Mouse (Mus musculus) limb, embryonic 12.5 days (tissue): ENCODE results near the gene Ypel4. TPM values are rescaled to one million over a fixed set of nuclear protein-coding genes. Genes with fewer than 3 reads are reported as not detected.

ENCODE experiments used
- ATAC-seq: fragments of 200-750 bp; cut with Nextera tagmentation; 2 replicates; pipeline ENCODE4 v1.8.0; 2017; ENCODE audit warnings: low read depth, moderate TSS enrichment; ENCODE audit not compliant: insufficient number of reproducible peaks, insufficient read depth, low FRiP score, low TSS enrichment
- H3K27ac ChIP-seq: fragments of 300-500 bp; sonication (generic); 2 replicates; pipeline ENCODE4 v1.5.1; 2016; ENCODE audit warnings: mild to moderate bottlenecking, moderate library complexity
- H3K27me3 ChIP-seq: fragments of 300-500 bp; sonication (generic); 2 replicates; pipeline ENCODE4 v1.6.1; 2016; ENCODE audit warnings: mild to moderate bottlenecking, moderate library complexity
- H3K36me3 ChIP-seq: fragments of 300-500 bp; sonication (generic); 2 replicates; pipeline ENCODE4 v1.6.1; 2016; ENCODE audit warnings: mild to moderate bottlenecking, moderate library complexity
- H3K4me1 ChIP-seq: fragments of 300-500 bp; sonication (generic); replicated peaks from 2 replicates; pipeline ENCODE4 v1.6.1; 2016
- H3K4me2 ChIP-seq: fragments of 300-500 bp; sonication (generic); 2 replicates; pipeline ENCODE4 v1.6.1; 2016; ENCODE audit warnings: mild to moderate bottlenecking, moderate library complexity
- H3K4me3 ChIP-seq: fragments of 300-500 bp; sonication (generic); replicated peaks from 2 replicates; pipeline ENCODE4 v1.5.1; 2016; ENCODE audit warnings: mild to moderate bottlenecking
- H3K9ac ChIP-seq: fragments of 300-500 bp; sonication (generic); replicated peaks from 2 replicates; pipeline ENCODE4 v1.6.1; 2016; ENCODE audit warnings: mild to moderate bottlenecking, moderate library complexity
- H3K9me3 ChIP-seq: fragments of 300-500 bp; sonication (generic); 2 replicates; pipeline ENCODE4 v1.6.1; 2016; ENCODE audit warnings: mild to moderate bottlenecking, moderate library complexity
- WGBS: fragments of 180-500 bp; shearing (Covaris S2); methylation state at CpG from one replicate; pipeline ENCODE4 v1.1.7; 2016; 5-methylcytosine and 5-hydroxymethylcytosine counted together
- polyA plus RNA-seq: library from polyadenylated mRNA; unstranded; fragments of >200 nt; fragmentation: Nextera tagmentation; extraction: Ambion mirVana; gene quantifications from 2 replicates; pipeline ENCODE4 v1.2.1, GENCODE M21; 2016

Gene Ypel4
- polyA plus RNA-seq, 1 experiment from 2014 or later, result 13.9 TPM

- H3K36me3 ChIP-seq, result peaks cover 23% of the 10 kb centered on the region
- H3K9me3 ChIP-seq, result no peaks in the 10 kb centered on the region
- H3K9ac ChIP-seq, result peak overlapping the region; percentile 99
- peaks cover 61% of the 10 kb centered on the region for H3K4me1 ChIP-seq
- peak overlapping the region; percentile 100 for H3K27ac ChIP-seq
- H3K4me2 ChIP-seq, result peak overlapping the region; percentile 98
- 3% methylated on average over 5 of the region's 5 CpGs for WGBS
- ATAC-seq, result no peak
- peak overlapping the region; percentile 91 for H3K4me3 ChIP-seq
- H3K27me3 ChIP-seq, result no peaks in the 10 kb centered on the region
These were observed 8.1 kb downstream of the Ypel4 start for GRCm38 (mm10) chr2:84741841-84742450.

DNA sequence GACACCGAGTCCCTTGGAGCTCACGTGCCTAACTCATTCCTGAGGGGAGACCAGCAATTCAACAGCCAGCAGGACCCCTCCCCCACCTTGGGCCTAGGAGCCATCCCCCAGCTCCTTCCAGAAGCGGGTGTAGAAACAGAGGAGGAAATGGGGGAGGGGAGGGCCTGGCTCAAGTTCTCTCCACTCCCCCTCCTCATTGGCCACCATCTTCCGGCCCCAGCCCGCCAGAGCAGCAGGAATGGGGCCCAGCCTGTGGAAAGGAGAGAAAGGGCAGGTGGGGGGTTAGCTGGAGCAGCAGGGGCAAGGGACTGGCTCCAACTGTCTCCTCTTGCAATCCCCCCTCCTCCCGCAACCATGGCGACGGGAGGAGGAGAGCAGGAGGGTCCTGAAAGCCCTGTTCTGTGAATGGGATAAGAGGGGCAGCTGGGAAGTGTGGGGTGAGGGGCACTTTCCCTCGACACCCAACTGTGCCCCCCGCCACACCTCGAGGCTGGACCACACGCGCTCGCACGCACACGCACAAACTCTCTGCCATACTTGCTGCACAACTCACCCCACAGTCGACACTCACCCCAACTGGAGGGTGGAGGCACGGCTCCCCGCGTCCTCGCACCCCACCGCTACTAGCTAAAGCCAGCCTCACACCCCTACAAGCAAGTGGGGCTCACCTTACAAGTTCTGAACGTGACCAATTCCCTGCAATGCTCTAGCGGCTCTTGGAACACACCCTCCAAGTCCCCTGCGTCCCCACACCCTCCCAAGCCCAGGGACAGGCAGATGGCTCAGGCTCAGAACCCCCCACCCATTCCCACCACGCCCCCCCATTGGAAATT is 8.8 kb downstream of the Ypel4 start:
- ATAC-seq, result peak; percentile 88
- H3K4me2 ChIP-seq, result peak overlapping the region; percentile 98
- under 1% methylated on average over 25 of the region's 26 CpGs for WGBS
- H3K4me3 ChIP-seq, result peak overlapping the region; percentile 91
- no peaks in the 10 kb centered on the region for H3K9me3 ChIP-seq
- peak overlapping the region; percentile 99 for H3K9ac ChIP-seq
- H3K27ac ChIP-seq, result peak overlapping the region; percentile 100
- H3K27me3 ChIP-seq, result no peaks in the 10 kb centered on the region
- peaks cover 23% of the 10 kb centered on the region for H3K36me3 ChIP-seq
- H3K4me1 ChIP-seq, result peaks cover 54% of the 10 kb centered on the region

GRCm38 (mm10) chr2:84743561-84743960 is 9.7 kb downstream of the Ypel4 start, which contains the start of gene Gm19426:
Gene Gm19426, minus strand, starts transcription at chr2:84743655.
- Histone ChIP-seq H3K4me1 (peaks cover 45% of the 10 kb centered on the region), H3K9ac (peak within 1 kb of the TSS; percentile 99), H3K27ac (peak within 1 kb of the TSS; percentile 100), H3K36me3 (peaks cover 23% of the 10 kb centered on the region), H3K4me3 (peak within 1 kb of the TSS; percentile 91), H3K4me2 (peak within 1 kb of the TSS; percentile 98), H3K27me3 (no peaks in the 10 kb centered on the region), H3K9me3 (no peaks in the 10 kb centered on the region)
- WGBS, result 2% methylated on average over 25 of the region's 25 CpGs
- ATAC-seq, result peak; percentile 84

- ATAC-seq, result peak; percentile 13; the same call in 1 of the 2 replicates
- Histone ChIP-seq H3K36me3 (peaks cover 23% of the 10 kb centered on the region), H3K27ac (peak overlapping the region; percentile 100), H3K9me3 (no peaks in the 10 kb centered on the region), H3K4me3 (peak overlapping the region; percentile 91), H3K27me3 (no peaks in the 10 kb centered on the region), H3K9ac (peak overlapping the region; percentile 99), H3K4me2 (peak overlapping the region; percentile 98), H3K4me1 (peaks cover 39% of the 10 kb centered on the region)
- 0% methylated on average over 10 of the region's 10 CpGs for WGBS
These were observed 10.3 kb downstream of the Ypel4 start for GRCm38 (mm10) chr2:84744126-84744525.

DNA sequence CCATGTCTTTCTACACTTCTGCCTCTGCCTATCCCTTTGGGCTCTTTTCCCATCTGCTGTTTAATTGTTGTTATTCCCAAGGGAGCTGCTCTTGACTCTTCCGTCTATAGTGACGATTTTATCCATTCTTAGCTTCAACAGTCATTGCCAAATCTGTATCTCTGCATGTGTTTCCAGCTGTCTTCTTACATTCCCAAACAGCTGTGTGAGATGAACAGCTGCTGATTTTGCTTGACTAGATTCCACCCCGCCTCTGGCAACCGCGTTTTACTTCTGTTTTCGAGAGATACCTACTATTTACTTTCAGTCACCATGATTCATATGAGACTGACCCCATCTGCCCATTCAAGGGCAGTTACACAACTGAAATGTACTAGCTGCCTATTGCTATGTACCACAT is 16.3 kb downstream of the Ypel4 start:
- Histone ChIP-seq H3K27me3 (no peaks in the 10 kb centered on the region), H3K4me2 (no peak overlapping the region), H3K36me3 (no peaks in the 10 kb centered on the region), H3K9me3 (no peaks in the 10 kb centered on the region), H3K4me3 (no peak overlapping the region), H3K4me1 (no peaks in the 10 kb centered on the region), H3K27ac (no peak overlapping the region), H3K9ac (no peak overlapping the region)
- no peak for ATAC-seq
- 81% methylated on average over 6 of the region's 6 CpGs for WGBS

DNA sequence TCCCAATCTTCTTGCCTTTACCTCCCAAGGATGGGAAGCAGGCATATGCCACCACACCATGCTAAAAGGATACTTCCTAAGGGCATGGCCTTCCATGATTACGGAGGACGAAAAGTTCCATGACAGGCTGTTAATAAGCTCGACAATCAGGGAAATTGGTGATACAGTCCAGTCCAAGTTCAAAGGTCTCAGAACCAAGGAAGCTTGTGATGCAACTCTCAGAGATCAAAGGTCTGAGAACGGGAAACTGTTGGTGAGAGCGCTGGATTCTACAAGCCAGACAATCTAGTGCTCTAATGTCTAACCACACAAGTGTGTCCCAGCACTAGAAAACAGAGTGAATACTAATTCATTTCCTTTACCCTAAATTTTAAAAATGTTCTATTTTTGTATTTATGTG is 22.4 kb downstream of the Ypel4 start:
- H3K9ac ChIP-seq, result no peak overlapping the region
- H3K4me3 ChIP-seq, result no peak overlapping the region
- no peak overlapping the region for H3K27ac ChIP-seq
- ATAC-seq, result no peak
- WGBS, result 64% methylated on average over 5 of the region's 5 CpGs
- no peaks in the 10 kb centered on the region for H3K4me1 ChIP-seq
- no peaks in the 10 kb centered on the region for H3K27me3 ChIP-seq
- H3K9me3 ChIP-seq, result no peaks in the 10 kb centered on the region
- H3K36me3 ChIP-seq, result no peaks in the 10 kb centered on the region
- no peak overlapping the region for H3K4me2 ChIP-seq

GRCm38 (mm10) chr2:84757026-84757682 is 23.3 kb downstream of the Ypel4 start:
- H3K4me2 ChIP-seq, result no peak overlapping the region
- no peaks in the 10 kb centered on the region for H3K36me3 ChIP-seq
- 58% methylated on average over 7 of the region's 7 CpGs for WGBS
- ATAC-seq, result no peak
- no peak overlapping the region for H3K27ac ChIP-seq
- no peaks in the 10 kb centered on the region for H3K27me3 ChIP-seq
- H3K4me3 ChIP-seq, result no peak overlapping the region
- no peaks in the 10 kb centered on the region for H3K9me3 ChIP-seq
- no peak overlapping the region for H3K9ac ChIP-seq
- no peaks in the 10 kb centered on the region for H3K4me1 ChIP-seq

- no peaks in the 10 kb centered on the region for H3K27me3 ChIP-seq
- H3K4me1 ChIP-seq, result no peaks in the 10 kb centered on the region
- H3K4me3 ChIP-seq, result no peak overlapping the region
- ATAC-seq, result peak; percentile 28; the same call in 1 of the 2 replicates
- no peak overlapping the region for H3K9ac ChIP-seq
- 3% methylated on average over 2 of the region's 2 CpGs for whole genome bisulfite sequencing
- no peak overlapping the region for H3K4me2 ChIP-seq
- no peak overlapping the region for H3K27ac ChIP-seq
- H3K9me3 ChIP-seq, result no peaks in the 10 kb centered on the region
- H3K36me3 ChIP-seq, result no peaks in the 10 kb centered on the region
These were observed 24.8 kb downstream of the Ypel4 start for GRCm38 (mm10) chr2:84758542-84759127.

- no peaks in the 10 kb centered on the region for H3K27me3 ChIP-seq
- H3K4me1 ChIP-seq, result no peaks in the 10 kb centered on the region
- H3K36me3 ChIP-seq, result no peaks in the 10 kb centered on the region
- H3K9ac ChIP-seq, result no peak overlapping the region
- H3K9me3 ChIP-seq, result no peaks in the 10 kb centered on the region
- H3K4me2 ChIP-seq, result no peak overlapping the region
- WGBS, result 68% methylated on average over 8 of the region's 8 CpGs
- H3K27ac ChIP-seq, result no peak overlapping the region
- H3K4me3 ChIP-seq, result no peak overlapping the region
- ATAC-seq, result no peak
These were observed 26.9 kb downstream of the Ypel4 start for GRCm38 (mm10) chr2:84760777-84761176.

- Histone ChIP-seq H3K27ac (no peak overlapping the region), H3K36me3 (no peaks in the 10 kb centered on the region)
- 85% methylated on average over 3 of the region's 3 CpGs for WGBS
These were observed 27.5 kb downstream of the Ypel4 start for GRCm38 (mm10) chr2:84761309-84761708.

GRCm38 (mm10) chr2:84761840-84762239 is 28.0 kb downstream of the Ypel4 start:
- Histone ChIP-seq H3K36me3 (no peaks in the 10 kb centered on the region), H3K27ac (no peak overlapping the region), H3K4me1 (no peaks in the 10 kb centered on the region), H3K27me3 (no peaks in the 10 kb centered on the region), H3K4me2 (no peak overlapping the region), H3K4me3 (no peak overlapping the region), H3K9me3 (no peaks in the 10 kb centered on the region), H3K9ac (no peak overlapping the region)
- 92% methylated on average over 1 of the region's 1 CpGs for WGBS
- no peak for ATAC-seq

More at GRCm38 (mm10) chr2:84761309-84761708, 27.5 kb downstream of the Ypel4 start:
- Histone ChIP-seq H3K4me2 (no peak overlapping the region), H3K9me3 (no peaks in the 10 kb centered on the region), H3K27me3 (no peaks in the 10 kb centered on the region), H3K4me1 (no peaks in the 10 kb centered on the region), H3K4me3 (no peak overlapping the region), H3K9ac (no peak overlapping the region)
- no peak for ATAC-seq
